Mouse (Mus musculus) ES-Bruce4 (cell line): ENCODE data around the gene Defb47. TPM values are rescaled to one million over a fixed set of nuclear protein-coding genes. Genes with fewer than 3 reads are reported as not detected.

Experiments
- H3K27ac ChIP-seq: 2 replicates; pipeline ENCODE4 v1.5.1; 2012; ENCODE audit warnings: low read length, inconsistent platforms; ENCODE audit not compliant: insufficient read depth
- H3K27me3 ChIP-seq: 2 replicates; pipeline ENCODE4 v1.6.1; 2012; ENCODE audit warnings: mild to moderate bottlenecking, low read length, inconsistent platforms; ENCODE audit not compliant: control insufficient read depth, poor library complexity, insufficient read depth, severe bottlenecking
- H3K36me3 ChIP-seq: 2 replicates; pipeline ENCODE4 v1.6.1; 2012; ENCODE audit warnings: inconsistent platforms, mild to moderate bottlenecking, low read length, moderate library complexity; ENCODE audit not compliant: control insufficient read depth, poor library complexity, insufficient read depth, severe bottlenecking
- H3K4me1 ChIP-seq: one replicate; pipeline ENCODE4 v1.8.1; 2011; ENCODE audit warnings: low read length; ENCODE audit not compliant: control insufficient read depth, insufficient read depth
- H3K4me3 ChIP-seq: 2 replicates; pipeline ENCODE4 v1.5.1; 2011; ENCODE audit warnings: low read depth, mild to moderate bottlenecking, low read length
- H3K9ac ChIP-seq: 2 replicates; pipeline ENCODE4 v1.6.1; 2012; ENCODE audit warnings: low read depth, mild to moderate bottlenecking, inconsistent platforms; ENCODE audit not compliant: poor library complexity, severe bottlenecking
- H3K9me3 ChIP-seq: replicated peaks from 2 replicates; pipeline ENCODE4 v1.6.1; 2012; ENCODE audit warnings: mild to moderate bottlenecking, low read length, inconsistent platforms; ENCODE audit not compliant: control insufficient read depth, poor library complexity, insufficient read depth, severe bottlenecking
- CTCF ChIP-seq: IDR thresholded peaks from one replicate; pipeline ENCODE4 v1.8.1; 2011; ENCODE audit warnings: low read depth, low read length
- EP300 ChIP-seq: IDR thresholded peaks from 2 replicates; pipeline ENCODE4 v1.6.1; 2011; ENCODE audit warnings: low read depth, low read length; ENCODE audit not compliant: insufficient read depth
- POLR2A ChIP-seq: IDR thresholded peaks from one replicate; pipeline ENCODE4 v1.8.1; 2011; ENCODE audit warnings: low read length; ENCODE audit not compliant: insufficient read depth
- polyA plus RNA-seq: library from polyadenylated mRNA; stranded (reverse); fragments of >200 nt; gene quantifications from 2 replicates; pipeline ENCODE4 v1.2.4, GENCODE M21; 2011; ENCODE audit warnings: low read depth; ENCODE audit not compliant: missing spikeins, insufficient read depth, insufficient read length

Gene Defb47
- polyA plus RNA-seq, 1 experiment: not detected

DNA sequence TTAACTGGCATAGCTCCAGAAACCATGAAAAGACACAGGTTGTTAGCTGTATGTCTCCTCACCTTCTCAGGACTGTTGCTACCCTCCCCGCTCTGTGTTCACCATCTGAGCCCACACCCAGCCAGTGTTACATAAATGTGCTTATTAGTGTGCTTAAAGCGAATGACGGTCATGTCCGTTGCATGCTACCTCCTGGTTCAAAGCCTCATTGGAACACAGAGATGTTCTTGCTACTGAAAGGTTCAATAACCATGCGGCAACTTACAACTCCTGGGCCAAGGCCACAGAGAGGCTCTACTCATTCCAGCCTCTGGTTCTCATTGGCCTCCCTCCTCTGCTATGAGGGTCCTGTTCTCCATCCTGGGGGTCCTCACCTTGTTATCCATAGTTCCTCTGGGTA is 13.6 kb downstream of the Defb47 start, which contains the start of gene Defb43:
Gene Defb43, plus strand, starts transcription at position 301 of the 400 bp plus-strand sequence.
- Histone ChIP-seq H3K36me3 (no peaks in the 10 kb centered on the region), H3K4me3 (no peak within 1 kb of the TSS), H3K27ac (no peak within 1 kb of the TSS), H3K27me3 (no peaks in the 10 kb centered on the region), H3K9ac (no peak within 1 kb of the TSS), H3K4me1 (no peaks in the 10 kb centered on the region), H3K9me3 (no peaks in the 10 kb centered on the region)
- TF ChIP-seq EP300 (no peak), POLR2A (no peak), CTCF (no peak)

DNA sequence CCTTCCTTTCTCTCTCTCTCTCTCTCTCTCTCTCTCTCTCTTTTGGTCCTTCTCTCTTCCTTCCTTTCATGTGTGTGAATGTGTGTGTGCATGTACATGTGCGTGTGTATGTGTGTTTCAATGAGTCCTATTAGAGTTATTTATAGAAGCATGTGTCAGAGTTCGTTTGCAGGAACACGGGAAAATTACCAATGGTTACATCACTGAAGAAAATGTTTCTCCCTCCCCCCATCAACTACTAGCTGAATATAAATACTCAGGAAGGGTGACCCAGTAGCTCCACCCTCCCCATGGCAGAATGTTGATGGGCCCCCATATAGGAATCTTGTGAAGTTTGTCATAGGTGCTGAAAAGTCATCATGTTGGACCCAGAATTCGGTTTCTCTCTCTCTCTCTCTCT is 15.2 kb downstream of the Defb47 start:
- Histone ChIP-seq H3K4me3 (no peak overlapping the region), H3K27me3 (no peaks in the 10 kb centered on the region), H3K27ac (no peak overlapping the region), H3K4me1 (no peaks in the 10 kb centered on the region), H3K9me3 (no peaks in the 10 kb centered on the region), H3K9ac (no peak overlapping the region), H3K36me3 (no peaks in the 10 kb centered on the region)
- no peak for TF ChIP-seq POLR2A
- TF ChIP-seq EP300: no peak
- TF ChIP-seq CTCF: no peak

DNA sequence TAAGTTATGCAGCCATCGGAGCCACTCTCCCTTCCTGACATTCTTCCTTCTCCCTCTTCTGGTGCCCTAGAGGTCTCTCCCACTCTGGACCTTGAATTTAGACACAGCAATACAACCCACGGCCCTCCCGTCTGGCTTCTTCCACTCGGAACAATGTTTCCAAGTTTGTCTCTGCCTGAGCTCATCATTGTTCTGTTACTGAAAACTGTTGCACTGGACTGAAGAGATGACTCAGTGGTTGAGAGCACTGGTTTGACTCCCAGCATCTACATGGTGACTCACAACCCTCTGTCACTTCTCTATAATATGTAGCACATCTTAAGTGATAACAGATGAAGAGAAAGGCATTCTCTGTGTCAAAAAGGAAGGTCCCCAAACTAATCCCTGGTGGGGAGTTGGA is 16.8 kb downstream of the Defb47 start:
- Histone ChIP-seq H3K9me3 (no peaks in the 10 kb centered on the region), H3K4me1 (no peaks in the 10 kb centered on the region), H3K36me3 (no peaks in the 10 kb centered on the region), H3K27me3 (no peaks in the 10 kb centered on the region), H3K9ac (no peak overlapping the region), H3K4me3 (no peak overlapping the region), H3K27ac (no peak overlapping the region)
- no peak for TF ChIP-seq POLR2A
- no peak for TF ChIP-seq EP300
- no peak for TF ChIP-seq CTCF

DNA sequence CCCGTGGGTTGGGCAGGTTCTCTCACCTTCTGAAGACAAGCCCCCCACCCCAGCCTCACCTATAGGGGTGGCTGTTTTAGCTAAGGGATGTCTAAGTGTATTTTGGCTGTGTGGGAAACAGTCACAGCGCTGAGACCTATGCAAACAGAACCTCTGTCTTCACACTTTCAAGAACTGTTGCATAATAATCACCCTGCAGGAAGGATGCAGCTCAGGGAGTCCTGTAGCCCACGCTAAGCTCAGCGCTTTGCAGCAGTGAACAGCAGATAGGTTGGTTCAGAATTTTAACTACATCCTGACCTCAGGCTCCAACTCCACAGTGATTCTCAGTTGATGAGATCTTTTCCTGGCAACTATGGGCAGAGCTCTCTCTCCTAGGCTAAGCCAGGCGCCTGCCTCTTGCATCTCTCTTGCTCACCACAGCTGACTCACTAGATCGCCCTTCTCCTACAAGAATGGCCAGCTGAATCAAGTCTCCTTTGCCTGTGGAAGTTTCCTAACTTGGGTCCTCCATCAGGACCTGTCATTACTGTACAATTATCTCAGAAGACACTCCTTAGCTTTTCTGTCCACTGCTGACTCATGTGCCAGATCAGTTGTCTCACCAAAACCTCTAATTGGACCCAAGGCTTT is 22.8 kb downstream of the Defb47 start:
- no peak overlapping the region for H3K27ac ChIP-seq
- H3K27me3 ChIP-seq: no peaks in the 10 kb centered on the region
- H3K9ac ChIP-seq: no peak overlapping the region
- no peaks in the 10 kb centered on the region for H3K36me3 ChIP-seq
- H3K4me3 ChIP-seq: no peak overlapping the region
- no peaks in the 10 kb centered on the region for H3K4me1 ChIP-seq
- no peaks in the 10 kb centered on the region for H3K9me3 ChIP-seq
- TF ChIP-seq POLR2A: no peak
- TF ChIP-seq CTCF: no peak
- TF ChIP-seq EP300: no peak

DNA sequence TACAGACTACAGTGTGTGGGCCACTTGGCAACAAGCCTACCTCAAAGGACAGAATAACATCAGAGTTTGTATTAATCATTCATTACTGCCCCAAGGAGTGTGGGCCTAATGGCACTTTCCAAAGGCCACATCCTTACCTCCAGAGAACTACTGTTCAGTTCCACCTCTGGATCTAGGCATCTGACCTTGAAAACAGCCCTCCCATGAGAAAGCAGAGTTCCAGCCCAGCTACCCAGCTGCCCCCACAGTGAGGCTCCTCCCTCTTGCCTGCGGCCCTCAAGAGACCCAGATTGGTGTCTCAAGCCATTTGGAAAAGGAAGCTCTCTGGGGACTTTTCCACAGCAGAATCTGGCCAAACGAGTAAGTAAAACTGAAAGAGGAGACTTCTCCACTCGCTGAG is 48.8 kb downstream of the Defb47 start, which contains the start of gene Defb42:
Gene Defb42, plus strand, starts transcription at position 301 of the 400 bp plus-strand sequence.
- H3K9ac ChIP-seq: no peak within 1 kb of the TSS
- no peaks in the 10 kb centered on the region for H3K9me3 ChIP-seq
- H3K36me3 ChIP-seq: no peaks in the 10 kb centered on the region
- no peak within 1 kb of the TSS for H3K4me3 ChIP-seq
- no peak for TF ChIP-seq EP300
- no peak for TF ChIP-seq POLR2A
- no peak for TF ChIP-seq CTCF
- H3K27ac ChIP-seq: no peak within 1 kb of the TSS
- H3K4me1 ChIP-seq: peaks cover 2% of the 10 kb centered on the region
- no peaks in the 10 kb centered on the region for H3K27me3 ChIP-seq

DNA sequence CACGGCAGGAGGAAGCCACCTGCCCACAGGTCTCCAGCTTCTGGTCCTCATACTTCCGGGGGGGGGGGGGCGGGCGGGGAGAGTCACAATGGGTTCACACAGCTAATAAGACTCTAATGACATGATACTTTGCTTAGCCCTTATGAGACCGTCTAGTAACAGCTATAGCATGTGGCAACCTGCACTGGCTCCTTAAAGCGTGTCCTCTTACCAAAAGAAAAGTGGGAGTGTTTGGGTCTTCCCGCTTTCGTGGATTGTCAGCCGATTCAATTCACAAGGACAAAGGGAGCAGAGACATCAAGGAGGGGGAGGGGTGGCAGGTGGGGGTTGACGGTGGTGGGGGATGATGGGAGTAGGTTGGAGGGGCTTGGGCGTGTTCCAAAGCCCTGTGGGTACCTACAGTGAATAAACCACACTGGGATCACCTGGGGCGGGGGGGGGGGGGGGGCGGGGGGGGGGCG is 52.1 kb downstream of the Defb47 start, which contains the start of gene Defb30:
Gene Defb30, minus strand, starts transcription at position 51 of the 461 bp plus-strand sequence.
- no peaks in the 10 kb centered on the region for H3K9me3 ChIP-seq
- no peaks in the 10 kb centered on the region for H3K27me3 ChIP-seq
- no peak within 1 kb of the TSS for H3K9ac ChIP-seq
- peaks cover 2% of the 10 kb centered on the region for H3K4me1 ChIP-seq
- H3K36me3 ChIP-seq: no peaks in the 10 kb centered on the region
- peak within 1 kb of the TSS; percentile 17 for H3K4me3 ChIP-seq
- no peak within 1 kb of the TSS for H3K27ac ChIP-seq
- TF ChIP-seq POLR2A: no peak
- TF ChIP-seq CTCF: no peak
- no peak for TF ChIP-seq EP300

Other genes starting within 250 kb of the Defb47 start
- 46.3 and 48.4 TPM in 2 replicates for gene Ints6, start 236.9 kb upstream of the Defb47 start, polyA plus RNA-seq
- gene Wdfy2, start 160.4 kb upstream of the Defb47 start, polyA plus RNA-seq: 10.8 and 11.2 TPM in 2 replicates
- not detected in 2 replicates for gene Defb48, start 13.6 kb upstream of the Defb47 start, polyA plus RNA-seq
- not detected in 2 replicates for gene Defb43, start 13.7 kb downstream of the Defb47 start, polyA plus RNA-seq
- not detected in 2 replicates for gene Defb42, start 48.9 kb downstream of the Defb47 start, polyA plus RNA-seq
- not detected in 2 replicates for gene Defb30, start 51.9 kb downstream of the Defb47 start, polyA plus RNA-seq